Mouse (Mus musculus) heart, postnatal 0 days (tissue): Measurements from ENCODE around the gene Olfr1410. TPM values are rescaled to one million over a fixed set of nuclear protein-coding genes. Genes with fewer than 3 reads are reported as not detected.

Experiments used
- ATAC-seq: fragments of 200-750 bp; cut with Nextera tagmentation; 2 replicates; pipeline ENCODE4 v1.8.0; 2017; ENCODE audit warnings: low read depth, moderate number of reproducible peaks, moderate library complexity; ENCODE audit not compliant: insufficient read depth
- DNase-seq: peaks from one replicate; pipeline ENCODE4 v3.0.0-alpha.2; 2016; ENCODE audit warnings: low spot score
- H3K27ac ChIP-seq: fragments of 300-500 bp; sonication (generic); 2 replicates; pipeline ENCODE4 v1.5.1; 2014; ENCODE audit warnings: low read depth, mild to moderate bottlenecking
- H3K27me3 ChIP-seq: fragments of 300-500 bp; sonication (generic); 2 replicates; pipeline ENCODE4 v1.6.1; 2014; ENCODE audit warnings: low read length, mixed read lengths; ENCODE audit not compliant: control insufficient read depth, insufficient read depth
- H3K36me3 ChIP-seq: fragments of 300-500 bp; sonication (generic); replicated peaks from 2 replicates; pipeline ENCODE4 v1.6.1; 2014; ENCODE audit warnings: low read length, mixed read lengths; ENCODE audit not compliant: control insufficient read depth, insufficient read depth
- H3K4me1 ChIP-seq: fragments of 300-500 bp; sonication (generic); 2 replicates; pipeline ENCODE4 v1.6.1; 2014; ENCODE audit warnings: antibody characterized with exemption; ENCODE audit not compliant: control insufficient read depth, insufficient read depth
- H3K4me2 ChIP-seq: fragments of 300-500 bp; sonication (generic); 2 replicates; pipeline ENCODE4 v1.6.1; 2014; ENCODE audit warnings: low read depth, mild to moderate bottlenecking, low read length, moderate library complexity
- H3K4me3 ChIP-seq: fragments of 300-500 bp; sonication (generic); 2 replicates; pipeline ENCODE4 v1.5.1; 2014; ENCODE audit warnings: low read depth, low read length
- H3K9ac ChIP-seq: fragments of 300-500 bp; sonication (generic); replicated peaks from 2 replicates; pipeline ENCODE4 v1.6.1; 2014; ENCODE audit warnings: low read depth, low read length, mixed read lengths
- H3K9me3 ChIP-seq: fragments of 300-500 bp; sonication (generic); replicated peaks from 2 replicates; pipeline ENCODE4 v1.6.1; 2016; ENCODE audit warnings: low read length; ENCODE audit not compliant: control insufficient read depth
- CTCF ChIP-seq: IDR thresholded peaks from 2 replicates; pipeline ENCODE4 v1.5.1; 2016; ENCODE audit warnings: antibody characterized with exemption, control low read depth, low read depth
- EP300 ChIP-seq: IDR thresholded peaks from 2 replicates; pipeline ENCODE4 v1.6.1; 2016; ENCODE audit warnings: antibody characterized with exemption, low read depth
- WGBS: fragments of 180-500 bp; shearing (Covaris S2); extraction: QIAGEN DNeasy Blood & Tissue Kit; methylation state at CpG from one replicate; pipeline ENCODE4 v1.1.7; 2014; 5-methylcytosine and 5-hydroxymethylcytosine counted together
- polyA plus RNA-seq: library from polyadenylated mRNA; unstranded; fragments of >200 nt; fragmentation: Nextera tagmentation; extraction: Ambion mirVana; gene quantifications from 2 replicates; pipeline ENCODE4 v1.2.1, GENCODE M21; 2015
- total RNA-seq: library from RNA; depleted of rRNA; stranded (reverse); fragments of >200 nt; gene quantifications from 2 replicates; pipeline ENCODE4 v1.2.3, GENCODE M21; 2014; ENCODE audit warnings: low replicate concordance

The Olfr1410 gene
- total and polyA plus RNA-seq, 2 experiments from 2014 or later = not detected

GRCm38 (mm10) chr1:92641514-92642272, 36.1 kb downstream of the Olfr1410 start, which contains the start of gene Cops9:
TSS of gene Cops9 (minus strand) at chr1:92641985.
- DNase-seq = peak; percentile 89
- 2% methylated on average over 50 of the region's 50 CpGs for WGBS
- peak within 1 kb of the TSS; percentile 90 for H3K4me2 ChIP-seq

DNA sequence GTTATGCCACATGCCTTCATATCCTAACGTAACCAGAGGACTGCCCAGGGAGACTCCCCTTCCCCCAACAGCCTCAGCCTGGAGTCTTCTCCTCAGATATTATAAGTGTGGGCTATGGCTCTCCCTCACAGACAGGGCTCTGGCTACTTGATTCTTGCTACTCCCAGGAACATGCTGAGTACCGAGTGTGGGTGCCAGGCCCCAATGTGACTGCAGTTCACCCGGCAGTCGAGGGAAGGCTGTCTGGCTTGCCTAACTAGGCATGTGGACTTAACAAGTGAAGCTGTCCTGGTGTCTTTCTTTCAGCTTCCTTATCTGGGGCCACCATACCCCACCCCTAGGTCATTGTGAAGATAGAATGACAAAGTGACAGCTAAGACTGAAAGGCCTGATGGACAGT, 38.1 kb downstream of the Olfr1410 start:
- no peak overlapping the region for H3K9ac ChIP-seq
- ATAC-seq (no peak), DNase-seq (no peak)
- no peak for TF ChIP-seq CTCF
- no peak for TF ChIP-seq EP300
- H3K36me3 ChIP-seq = peaks cover 7% of the 10 kb centered on the region; the same call in 1 of the 2 replicates
- H3K4me3 ChIP-seq = no peak overlapping the region
- no peaks in the 10 kb centered on the region for H3K27me3 ChIP-seq
- H3K4me2 ChIP-seq = no peak overlapping the region
- H3K27ac ChIP-seq = no peak overlapping the region
- H3K9me3 ChIP-seq = no peaks in the 10 kb centered on the region
- WGBS = 76% methylated on average over 4 of the region's 4 CpGs
- H3K4me1 ChIP-seq = peaks cover 17% of the 10 kb centered on the region

More at GRCm38 (mm10) chr1:92641514-92642272, 36.1 kb downstream of the Olfr1410 start, which contains the start of gene Cops9:
- ATAC-seq = peak; percentile 94
- peak within 1 kb of the TSS; percentile 86 for H3K4me3 ChIP-seq
- H3K36me3 ChIP-seq = peaks cover 19% of the 10 kb centered on the region
- H3K4me1 ChIP-seq = peaks cover 17% of the 10 kb centered on the region
- no peaks in the 10 kb centered on the region for H3K9me3 ChIP-seq
- no peaks in the 10 kb centered on the region for H3K27me3 ChIP-seq
- H3K27ac ChIP-seq = peak within 1 kb of the TSS; percentile 72
- TF ChIP-seq EP300 (no peak), CTCF (no peak)
- H3K9ac ChIP-seq = peak within 1 kb of the TSS; percentile 79

- no peak for DNase-seq
Measured at GRCm38 (mm10) chr1:92644916-92645315, 39.3 kb downstream of the Olfr1410 start.

DNA sequence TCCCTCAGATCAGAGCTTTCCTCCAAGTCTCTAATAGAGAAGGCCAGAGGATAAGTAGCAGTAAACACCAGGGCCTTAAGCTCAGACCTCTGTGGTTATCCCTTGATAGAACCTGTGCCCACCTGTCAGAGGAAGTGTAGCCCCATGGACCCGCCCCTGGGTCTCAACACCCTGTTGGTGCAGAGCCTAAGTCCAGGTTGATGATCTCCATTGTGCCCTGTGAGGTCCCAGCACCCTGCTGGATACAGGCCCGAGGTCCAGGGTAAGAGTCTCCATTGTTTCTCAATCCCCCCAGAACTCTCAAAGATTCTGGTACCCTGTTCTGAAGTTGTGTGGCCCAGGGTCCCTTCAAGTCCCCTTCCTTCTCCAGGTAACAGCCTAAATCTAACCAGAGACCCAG, 40.5 kb downstream of the Olfr1410 start:
- Histone ChIP-seq H3K36me3 (no peaks in the 10 kb centered on the region), H3K9me3 (no peaks in the 10 kb centered on the region), H3K27me3 (no peaks in the 10 kb centered on the region), H3K27ac (no peak overlapping the region), H3K4me1 (peaks cover 9% of the 10 kb centered on the region), H3K9ac (no peak overlapping the region), H3K4me2 (no peak overlapping the region), H3K4me3 (no peak overlapping the region)
- ATAC-seq (no peak), DNase-seq (no peak)
- 49% methylated on average over 2 of the region's 2 CpGs for WGBS
- no peak for TF ChIP-seq EP300
- no peak for TF ChIP-seq CTCF

More at GRCm38 (mm10) chr1:92644916-92645315, 39.3 kb downstream of the Olfr1410 start:
- H3K4me1 ChIP-seq = peaks cover 17% of the 10 kb centered on the region
- TF ChIP-seq CTCF = no peak
- no peak for TF ChIP-seq EP300
- H3K4me3 ChIP-seq = no peak overlapping the region
- H3K9me3 ChIP-seq = no peaks in the 10 kb centered on the region
- WGBS = 70% methylated on average over 5 of the region's 5 CpGs
- no peaks in the 10 kb centered on the region for H3K27me3 ChIP-seq
- ATAC-seq = no peak
- no peak overlapping the region for H3K27ac ChIP-seq
- H3K4me2 ChIP-seq = no peak overlapping the region
- no peak overlapping the region for H3K9ac ChIP-seq
- H3K36me3 ChIP-seq = no peaks in the 10 kb centered on the region

- H3K4me2 ChIP-seq = no peak overlapping the region
- TF ChIP-seq CTCF (no peak), EP300 (no peak)
- no peaks in the 10 kb centered on the region for H3K27me3 ChIP-seq
- H3K36me3 ChIP-seq = no peaks in the 10 kb centered on the region
- H3K27ac ChIP-seq = no peak overlapping the region
- ATAC-seq = no peak
- no peaks in the 10 kb centered on the region for H3K9me3 ChIP-seq
- no peak overlapping the region for H3K4me3 ChIP-seq
- WGBS = 74% methylated on average over 7 of the region's 7 CpGs
- H3K9ac ChIP-seq = no peak overlapping the region
- H3K4me1 ChIP-seq = peaks cover 8% of the 10 kb centered on the region; the same call in 1 of the 2 replicates
- DNase-seq = no peak
Measured at GRCm38 (mm10) chr1:92646601-92647000, 41.0 kb downstream of the Olfr1410 start.
